In the genomic region with DNA sequence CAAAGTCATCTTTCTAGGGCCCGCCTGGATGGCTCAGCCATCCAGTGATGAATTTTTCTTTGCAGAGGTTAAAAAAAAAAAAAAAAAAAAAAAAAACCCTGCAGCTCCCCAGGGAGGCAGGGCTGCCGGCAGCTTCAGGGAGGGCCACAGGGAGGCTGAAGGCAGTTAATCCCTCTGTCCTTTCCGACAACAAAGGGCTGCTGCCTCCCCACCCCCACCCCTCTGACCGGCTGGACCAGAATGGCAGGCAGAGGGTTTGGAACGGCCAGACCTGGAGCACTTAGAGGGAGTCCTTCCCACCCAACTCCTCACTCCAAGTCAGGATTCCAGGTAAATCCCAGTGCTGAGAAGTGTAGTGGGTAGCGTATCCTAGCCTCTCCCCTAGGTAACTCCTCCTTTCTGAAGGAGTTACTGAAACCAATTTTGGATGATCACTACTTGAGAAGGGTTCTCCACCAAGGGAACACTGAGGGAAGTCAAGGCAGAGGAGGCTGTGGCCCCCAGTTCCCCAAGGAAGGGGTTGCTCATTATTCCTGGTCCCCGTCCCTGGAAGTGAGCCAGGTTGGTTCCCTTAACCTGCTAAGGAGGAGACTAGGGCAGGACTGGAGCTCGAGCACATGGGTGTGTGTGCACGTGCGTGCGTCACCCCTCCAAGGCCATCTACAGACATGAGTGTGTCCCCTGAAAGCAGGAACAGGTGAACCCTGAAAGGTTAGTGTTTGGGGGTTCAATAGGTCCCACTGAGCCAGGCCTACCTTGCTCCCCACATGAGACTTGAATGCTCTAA, we compare ENCODE assay signal across 10 mouse cellular contexts. TPM values are rescaled to one million over a fixed set of nuclear protein-coding genes. Genes with fewer than 3 reads are reported as not detected.
A peak's percentile ranks its signal among the peaks of the same experiment; 100 is the strongest.
DNase-seq lines count a peak whose midpoint lies in the region; ATAC-seq and TF ChIP-seq lines count a peak whose summit lies in the region.
"Had no signal": no experiment of that assay in that cellular context is flagged by ENCODE, and none has a peak within 500 bp of the region (broad histone marks: within the 10 kb centered on the region; RNA-seq: fewer than 3 reads in every experiment).

No protein-coding gene starts in this region.

- no peak overlapping the region for H3K4me3 ChIP-seq in lung, embryonic 15.5 days
- no peak overlapping the region for H3K4me3 ChIP-seq in forebrain, embryonic 12.5 days (replicated peaks)
- H3K4me3 ChIP-seq in midbrain, embryonic 10.5 days, result peak overlapping the region; percentile 43
- H3K4me3 ChIP-seq in stomach, postnatal 0 days (ENCODE audit: low read depth, low read length), result no peak overlapping the region

- no peak for TF ChIP-seq EP300 in stomach, postnatal 0 days (optimal IDR thresholded peaks at IDR 0.05)

- peak; percentile 50 for ATAC-seq in lung, embryonic 15.5 days (ENCODE audit: borderline replicate concordance, extremely low read depth, low FRiP score, low TSS enrichment)
- ATAC-seq in forebrain, embryonic 12.5 days (ENCODE audit: low FRiP score), result peak; percentile 74
- peak; percentile 41; the same call in 1 of the 2 replicates for ATAC-seq in stomach, postnatal 0 days (ENCODE audit: low FRiP score, low TSS enrichment)

- WGBS in lung, embryonic 15.5 days, result 35% methylated on average over 11 of the region's 11 CpGs
- 23% methylated on average over 11 of the region's 11 CpGs for WGBS in forebrain, embryonic 12.5 days
- WGBS in midbrain, embryonic 10.5 days, result 21% methylated on average over 11 of the region's 11 CpGs
- WGBS in stomach, postnatal 0 days, result 33% methylated on average over 11 of the region's 11 CpGs

- no peak for TF ChIP-seq CTCF in stomach, postnatal 0 days (IDR thresholded peaks at IDR 0.05; ENCODE audit: low read depth)

- no peaks in the 10 kb centered on the region for H3K36me3 ChIP-seq in lung, embryonic 15.5 days
- no peaks in the 10 kb centered on the region for H3K36me3 ChIP-seq in forebrain, embryonic 12.5 days (replicated peaks)
- no peaks in the 10 kb centered on the region for H3K36me3 ChIP-seq in midbrain, embryonic 10.5 days
- no peaks in the 10 kb centered on the region for H3K36me3 ChIP-seq in stomach, postnatal 0 days (ENCODE audit: control insufficient read depth, insufficient read depth, low read length)

- H3K4me1 ChIP-seq in lung, embryonic 15.5 days, result peaks cover 17% of the 10 kb centered on the region
- H3K4me1 ChIP-seq in forebrain, embryonic 12.5 days, result peaks cover 27% of the 10 kb centered on the region
- H3K4me1 ChIP-seq in midbrain, embryonic 10.5 days, result peaks cover 39% of the 10 kb centered on the region
- peaks cover 6% of the 10 kb centered on the region for H3K4me1 ChIP-seq in stomach, postnatal 0 days (replicated peaks; ENCODE audit: control insufficient read depth, insufficient read depth)

- H3K27me3 ChIP-seq in lung, embryonic 15.5 days, result no peaks in the 10 kb centered on the region
- H3K27me3 ChIP-seq in forebrain, embryonic 12.5 days, result no peaks in the 10 kb centered on the region
- no peaks in the 10 kb centered on the region for H3K27me3 ChIP-seq in midbrain, embryonic 10.5 days (ENCODE audit: low read depth, poor library complexity, severe bottlenecking)
- no peaks in the 10 kb centered on the region for H3K27me3 ChIP-seq in stomach, postnatal 0 days (ENCODE audit: control insufficient read depth, insufficient read depth, low read length)
- H3K27me3 ChIP-seq: Patski had no signal

- DNase-seq in lung, adult 18-20 months, result no peak
- peak; percentile 81 for DNase-seq in midbrain, embryonic 10.5 days (ENCODE audit: low spot score)
- DNase-seq in stomach, postnatal 0 days (ENCODE audit: low spot score), result peak; percentile 61
- no peak for DNase-seq in gastrocnemius, adult 8-10 months (ENCODE audit: low spot score in 2 of 2)
- DNase-seq in liver, result no peak
- no peak for DNase-seq in yolk sac, embryonic 10.5 days (ENCODE audit: low spot score)

- H3K27ac ChIP-seq in lung, embryonic 15.5 days, result peak overlapping the region; percentile 41
- H3K27ac ChIP-seq in forebrain, embryonic 12.5 days, result peak overlapping the region; percentile 81
- H3K27ac ChIP-seq in midbrain, embryonic 10.5 days (replicated peaks), result peak overlapping the region; percentile 94
- H3K27ac ChIP-seq in stomach, postnatal 0 days (replicated peaks), result peak overlapping the region; percentile 13
- H3K27ac ChIP-seq: macrophage had no signal

- H3K9me3 ChIP-seq in lung, embryonic 15.5 days, result no peaks in the 10 kb centered on the region
- H3K9me3 ChIP-seq in forebrain, embryonic 12.5 days, result no peaks in the 10 kb centered on the region
- 0 out of 2 replicates have a peak, but pooled peaks cover 3% of the 10 kb centered on the region for H3K9me3 ChIP-seq in midbrain, embryonic 10.5 days (replicated peaks)
- no peaks in the 10 kb centered on the region for H3K9me3 ChIP-seq in stomach, postnatal 0 days (ENCODE audit: control insufficient read depth, low read length)

- no peak overlapping the region for H3K9ac ChIP-seq in lung, embryonic 15.5 days
- peak overlapping the region; percentile 21; the same call in 1 of the 2 replicates for H3K9ac ChIP-seq in forebrain, embryonic 12.5 days
- no peak overlapping the region for H3K9ac ChIP-seq in stomach, postnatal 0 days (ENCODE audit: low read length)

- peak overlapping the region; percentile 14 for H3K4me2 ChIP-seq in lung, embryonic 15.5 days
- peak overlapping the region; percentile 36 for H3K4me2 ChIP-seq in forebrain, embryonic 12.5 days
- H3K4me2 ChIP-seq in stomach, postnatal 0 days (replicated peaks; ENCODE audit: low read depth), result 0 out of 2 replicates have a peak overlapping the region, but pooled peaks have one; percentile 5

RNA-seq across cellular contexts. Expression of a gene that starts 10.2 kb away (rescaled TPM):
- polyA plus RNA-seq in lung, embryonic 15.5 days (2015; fragmentation: Nextera tagmentation; extraction: Ambion mirVana), result 4.9 and 6.1 TPM in 2 replicates
- polyA plus RNA-seq in forebrain, embryonic 12.5 days (2016; fragmentation: Nextera tagmentation; extraction: Ambion mirVana), result 10.7 and 14.7 TPM in 2 replicates
- 12.1 and 15.5 TPM in 2 replicates for polyA plus RNA-seq in midbrain, embryonic 10.5 days (2016; fragmentation: Nextera tagmentation; extraction: Ambion mirVana)
- 6.7 and 7.0 TPM in 2 replicates for polyA plus RNA-seq in stomach, postnatal 0 days (2015; fragmentation: Nextera tagmentation; extraction: Ambion mirVana)
- 10 to 100 TPM; 41.1 to 49.4 (median 43.5) TPM for total RNA-seq in gastrocnemius, adult 8-10 months (2022)

RNA-seq across cellular contexts. Expression of a gene that starts 20.7 kb away (rescaled TPM):
- polyA plus RNA-seq in lung, embryonic 15.5 days (2015; fragmentation: Nextera tagmentation; extraction: Ambion mirVana), result 0.89 and 1.0 TPM in 2 replicates
- polyA plus RNA-seq in forebrain, embryonic 12.5 days (2016; fragmentation: Nextera tagmentation; extraction: Ambion mirVana), result 3.3 and 3.5 TPM in 2 replicates
- polyA plus RNA-seq in midbrain, embryonic 10.5 days (2016; fragmentation: Nextera tagmentation; extraction: Ambion mirVana), result 3.7 and 5.1 TPM in 2 replicates
- 0.23 and 0.24 TPM in 2 replicates for polyA plus RNA-seq in stomach, postnatal 0 days (2015; fragmentation: Nextera tagmentation; extraction: Ambion mirVana)
- total RNA-seq in gastrocnemius, adult 8-10 months (2022), result under 1 TPM; 0.44 to 0.74 (median 0.69) TPM
- polyA plus RNA-seq: macrophage had no signal

RNA-seq across cellular contexts. Expression of a gene that starts 48.8 kb away (rescaled TPM):
- 6.3 and 6.6 TPM in 2 replicates for polyA plus RNA-seq in lung, embryonic 15.5 days (2015; fragmentation: Nextera tagmentation; extraction: Ambion mirVana)
- polyA plus RNA-seq in forebrain, embryonic 12.5 days (2016; fragmentation: Nextera tagmentation; extraction: Ambion mirVana), result 24.4 and 24.6 TPM in 2 replicates
- polyA plus RNA-seq in midbrain, embryonic 10.5 days (2016; fragmentation: Nextera tagmentation; extraction: Ambion mirVana), result 17.5 and 19.4 TPM in 2 replicates
- polyA plus RNA-seq in stomach, postnatal 0 days (2015; fragmentation: Nextera tagmentation; extraction: Ambion mirVana), result 1.3 and 2.1 TPM in 2 replicates
- under 1 TPM; 0.13 to 0.44 (median 0.19) TPM for total RNA-seq in gastrocnemius, adult 8-10 months (2022)
- polyA plus RNA-seq: macrophage had no signal

Comparison
In these comparisons a context has a peak if more than half of its experiments do, and no peak if none do; other contexts are left out.
1. H3K27ac ChIP-seq: peak in every context shown above with its lines; median percentile 94 in midbrain, embryonic 10.5 days; 81 in forebrain, embryonic 12.5 days; 41 in lung, embryonic 15.5 days; 13 in stomach, postnatal 0 days.
2. DNase-seq: peak in midbrain, embryonic 10.5 days (single experiment) and stomach, postnatal 0 days (single experiment); none in lung, adult 18-20 months (0 of 2), gastrocnemius, adult 8-10 months (0 of 2), liver (single experiment) and yolk sac, embryonic 10.5 days (single experiment).
3. Peak in every context shown above with its lines, with median percentiles within 50 percentile points of each other: ATAC-seq and H3K4me2 ChIP-seq.